Mouse (Mus musculus) stomach, embryonic 14.5 days (tissue): ENCODE results near the gene Gm20388. TPM values are rescaled to one million over a fixed set of nuclear protein-coding genes. Genes with fewer than 3 reads are reported as not detected.
"Not testable (repeated sequence)": the region's sequence is repeated elsewhere in the genome, so short reads cannot be mapped to it uniquely, and the experiment has no call there.

ENCODE experiments used
- ATAC-seq: fragments of 200-750 bp; cut with Nextera tagmentation; 2 replicates; pipeline ENCODE4 v1.8.0; 2017; ENCODE audit warnings: low read depth, moderate TSS enrichment; ENCODE audit not compliant: insufficient number of reproducible peaks, insufficient read depth, low FRiP score
- H3K27ac ChIP-seq: fragments of 300-500 bp; sonication (generic); 2 replicates; pipeline ENCODE4 v1.5.1; 2014; ENCODE audit warnings: mild to moderate bottlenecking, low read length, moderate library complexity, mixed read lengths
- H3K27me3 ChIP-seq: fragments of 300-500 bp; sonication (generic); 2 replicates; pipeline ENCODE4 v1.6.1; 2014; ENCODE audit warnings: low read length, control low read depth, mixed read lengths; ENCODE audit not compliant: control insufficient read depth, insufficient read depth
- H3K36me3 ChIP-seq: fragments of 300-500 bp; sonication (generic); 2 replicates; pipeline ENCODE4 v1.6.1; 2014; ENCODE audit warnings: mild to moderate bottlenecking, control low read depth, low read length, moderate library complexity, mixed read lengths; ENCODE audit not compliant: control insufficient read depth, insufficient read depth
- H3K4me1 ChIP-seq: fragments of 300-500 bp; sonication (generic); 2 replicates; pipeline ENCODE4 v1.6.1; 2014; ENCODE audit warnings: low read length, control low read depth, mixed read lengths; ENCODE audit not compliant: control insufficient read depth, insufficient read depth
- H3K4me2 ChIP-seq: fragments of 300-500 bp; sonication (generic); replicated peaks from 2 replicates; pipeline ENCODE4 v1.6.1; 2014; ENCODE audit warnings: low read depth, low read length, control low read depth
- H3K4me3 ChIP-seq: fragments of 300-500 bp; sonication (generic); 2 replicates; pipeline ENCODE4 v1.5.1; 2014; ENCODE audit warnings: low read depth, low read length, control low read depth
- H3K9ac ChIP-seq: fragments of 300-500 bp; sonication (generic); replicated peaks from 2 replicates; pipeline ENCODE4 v1.6.1; 2014; ENCODE audit warnings: low read depth, mild to moderate bottlenecking, control low read depth, low read length, moderate library complexity, mixed read lengths
- H3K9me3 ChIP-seq: fragments of 300-500 bp; sonication (generic); 2 replicates; pipeline ENCODE4 v1.6.1; 2016; ENCODE audit warnings: low read depth, low read length, control low read depth; ENCODE audit not compliant: control insufficient read depth
- WGBS: fragments of 180-500 bp; shearing (Covaris S2); extraction: QIAGEN DNeasy Blood & Tissue Kit; methylation state at CpG from one replicate; pipeline ENCODE4 v1.1.7; 2014; 5-methylcytosine and 5-hydroxymethylcytosine counted together
- polyA plus RNA-seq: library from polyadenylated mRNA; unstranded; fragments of >200 nt; fragmentation: Nextera tagmentation; extraction: Ambion mirVana; gene quantifications from 2 replicates; pipeline ENCODE4 v1.2.1, GENCODE M21; 2014

The Gm20388 gene
- polyA plus RNA-seq, 1 experiment from 2014 or later: 11.4 TPM

DNA sequence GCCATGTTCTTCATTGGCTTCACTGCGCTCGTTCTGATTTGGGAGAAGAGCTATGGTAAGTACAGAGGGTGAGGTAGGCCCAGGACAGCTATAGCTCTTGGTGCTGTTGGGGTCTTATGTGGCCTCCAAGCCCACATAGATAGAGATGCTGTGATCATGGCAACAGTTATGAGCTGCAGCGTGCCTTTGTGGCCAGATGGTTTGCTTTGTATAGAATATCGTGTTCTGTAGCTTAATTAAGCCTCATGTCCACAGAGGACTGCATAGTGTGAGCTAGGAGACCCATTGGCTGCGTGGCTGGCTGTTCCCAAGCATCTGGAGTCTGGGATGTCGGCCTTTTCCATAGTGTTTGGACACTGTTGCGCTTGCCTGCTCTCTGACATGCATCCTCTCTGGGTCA lies 762.7 kb downstream of the Gm20388 start:
- no peaks in the 10 kb centered on the region for H3K27me3 ChIP-seq
- WGBS: 94% methylated on average over 7 of the region's 7 CpGs
- H3K4me2 ChIP-seq: no peak overlapping the region
- no peak for ATAC-seq
- H3K9ac ChIP-seq: no peak overlapping the region
- H3K27ac ChIP-seq: no peak overlapping the region
- peaks cover 37% of the 10 kb centered on the region for H3K36me3 ChIP-seq
- H3K9me3 ChIP-seq: no peaks in the 10 kb centered on the region
- no peak overlapping the region for H3K4me3 ChIP-seq
- H3K4me1 ChIP-seq: peaks cover 6% of the 10 kb centered on the region

DNA sequence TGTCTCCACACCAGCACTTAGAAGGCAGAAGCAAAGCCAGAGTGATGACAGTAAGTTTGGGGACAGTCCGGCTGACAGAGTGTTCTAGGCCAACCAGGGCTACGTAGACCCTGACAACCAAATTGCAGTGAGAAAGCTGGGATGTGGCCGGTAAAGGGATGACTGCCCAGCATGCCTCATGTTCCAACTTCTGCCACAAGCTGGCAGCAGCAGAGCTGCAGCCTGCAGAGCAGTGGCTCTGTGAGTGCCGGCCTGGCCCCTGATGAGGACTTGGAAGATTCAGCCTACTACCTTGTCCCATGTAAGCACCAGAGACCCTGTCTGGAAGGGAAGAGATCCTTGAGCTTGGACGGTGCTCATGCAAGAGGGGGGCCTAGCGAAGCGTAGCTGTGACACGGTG lies 765.1 kb downstream of the Gm20388 start:
- 73% methylated on average over 8 of the region's 8 CpGs for WGBS
- no peak for ATAC-seq
- no peaks in the 10 kb centered on the region for H3K4me1 ChIP-seq
- H3K9ac ChIP-seq: no peak overlapping the region
- H3K9me3 ChIP-seq: no peaks in the 10 kb centered on the region
- no peaks in the 10 kb centered on the region for H3K27me3 ChIP-seq
- H3K36me3 ChIP-seq: peaks cover 33% of the 10 kb centered on the region
- H3K4me2 ChIP-seq: no peak overlapping the region
- no peak overlapping the region for H3K27ac ChIP-seq
- H3K4me3 ChIP-seq: no peak overlapping the region

DNA sequence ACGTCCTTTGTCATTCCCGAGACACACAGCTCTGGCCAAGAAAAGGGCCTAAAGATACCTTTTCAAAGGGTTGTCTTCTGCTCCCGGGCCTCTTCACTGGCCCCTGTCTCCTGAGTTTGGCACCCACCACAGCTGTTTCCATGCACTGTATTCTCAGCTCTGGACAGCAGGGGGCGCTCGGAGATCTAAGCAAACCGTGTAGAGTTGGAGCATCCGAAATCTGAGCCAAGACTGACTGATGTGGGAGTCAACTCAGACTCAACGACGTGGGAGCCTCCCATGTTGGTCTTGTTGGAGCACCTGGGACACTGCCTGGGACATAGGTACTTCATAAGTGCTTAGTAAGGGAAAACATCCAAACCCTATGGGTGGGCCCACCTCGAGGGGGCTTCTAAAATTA lies 767.8 kb downstream of the Gm20388 start:
- 11% methylated on average over 10 of the region's 10 CpGs for WGBS
- Histone ChIP-seq H3K27me3 (no peaks in the 10 kb centered on the region), H3K4me2 (no peak overlapping the region), H3K9me3 (no peaks in the 10 kb centered on the region), H3K36me3 (peaks cover 9% of the 10 kb centered on the region), H3K4me3 (no peak overlapping the region), H3K4me1 (no peaks in the 10 kb centered on the region), H3K9ac (no peak overlapping the region), H3K27ac (no peak overlapping the region)
- peak; percentile 56 for ATAC-seq

DNA sequence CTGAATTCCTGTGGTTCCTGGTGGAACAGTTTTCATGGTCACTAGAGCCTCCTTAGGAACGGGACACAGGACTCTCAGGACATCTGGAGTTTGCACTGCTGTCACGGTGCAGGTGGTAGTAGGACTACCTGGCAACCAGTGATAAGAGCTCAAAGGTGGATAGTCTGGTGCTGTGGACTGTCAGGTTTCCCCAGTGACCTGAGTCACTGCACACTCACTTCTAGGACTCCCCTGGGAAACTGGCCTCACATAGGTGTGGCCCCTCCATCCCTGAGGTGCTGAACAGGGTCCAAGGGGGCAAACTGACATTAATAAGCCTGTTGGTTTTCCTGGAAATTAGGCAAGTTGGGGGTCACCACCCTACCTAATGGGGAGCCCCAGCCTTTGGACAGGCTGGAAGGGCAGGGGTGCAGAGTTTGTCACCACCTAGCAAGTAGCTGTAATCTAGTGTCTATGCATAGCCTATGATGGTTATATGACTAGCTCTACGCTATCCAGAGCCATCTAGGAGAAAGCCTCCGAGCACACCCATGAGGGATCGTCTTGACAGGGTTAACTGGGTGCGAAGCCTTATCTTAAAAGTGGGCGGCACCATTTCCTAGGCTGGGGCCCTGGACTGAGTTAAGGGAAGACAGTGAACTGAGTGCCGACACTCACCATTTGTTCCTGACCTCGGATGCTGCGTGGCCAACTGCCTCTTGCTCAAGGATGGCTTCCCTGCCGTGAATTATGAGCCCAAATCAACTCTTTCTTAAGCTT lies 769.2 kb downstream of the Gm20388 start:
- Histone ChIP-seq H3K9me3 (no peaks in the 10 kb centered on the region), H3K4me2 (no peak overlapping the region), H3K4me1 (peaks cover 8% of the 10 kb centered on the region), H3K36me3 (0 out of 2 replicates have a peak, but pooled peaks cover 3% of the 10 kb centered on the region), H3K9ac (no peak overlapping the region), H3K4me3 (no peak overlapping the region), H3K27ac (no peak overlapping the region), H3K27me3 (no peaks in the 10 kb centered on the region)
- WGBS: 39% methylated on average over 11 of the region's 11 CpGs
- ATAC-seq: no peak

DNA sequence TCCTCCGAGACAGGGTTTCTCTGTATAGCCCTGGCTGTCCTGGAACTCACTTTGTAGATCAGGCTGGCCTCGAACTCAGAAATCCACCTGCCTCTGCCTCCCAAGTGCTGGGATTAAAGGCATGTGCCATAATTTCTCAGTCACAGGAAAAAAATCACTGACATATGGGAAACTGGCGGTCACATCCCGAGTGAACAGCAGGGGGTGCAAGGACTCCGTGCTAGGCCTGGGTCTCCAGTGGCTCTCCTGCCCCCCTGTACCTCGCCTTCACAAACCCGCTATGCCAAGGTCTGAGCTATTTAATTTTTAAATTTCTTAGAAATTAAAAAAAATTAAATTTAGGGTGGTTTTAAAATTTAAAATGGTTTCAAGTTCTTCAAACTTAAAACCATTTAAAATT lies 769.8 kb downstream of the Gm20388 start:
- not testable (repeated sequence) for H3K27me3 ChIP-seq, H3K4me3 ChIP-seq, H3K36me3 ChIP-seq, H3K9ac ChIP-seq, ATAC-seq, H3K9me3 ChIP-seq, H3K4me2 ChIP-seq, H3K27ac ChIP-seq
- peaks cover 14% of the 10 kb centered on the region for H3K4me1 ChIP-seq
- WGBS: 52% methylated on average over 7 of the region's 7 CpGs

DNA sequence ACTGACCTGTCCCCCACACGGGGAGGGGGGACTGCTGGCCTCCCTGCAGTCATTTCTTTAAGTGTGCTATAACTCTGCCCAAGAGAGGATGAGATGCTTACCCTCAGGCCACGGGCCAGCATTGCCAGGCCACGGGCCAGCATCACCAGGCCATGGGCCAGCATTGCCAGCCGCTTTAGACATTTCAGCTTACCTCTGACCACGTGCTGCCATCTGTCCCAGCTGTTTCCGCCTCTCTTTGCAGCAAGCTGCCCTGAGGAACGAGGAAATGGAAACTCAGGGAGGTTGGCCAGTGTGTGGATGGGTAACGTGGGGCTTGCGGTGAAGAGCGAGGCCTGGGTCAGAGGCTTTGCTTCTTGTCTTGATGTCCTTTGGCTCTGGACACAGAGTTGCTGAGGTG lies 770.5 kb downstream of the Gm20388 start:
- no peaks in the 10 kb centered on the region for H3K36me3 ChIP-seq
- H3K4me3 ChIP-seq: no peak overlapping the region
- H3K4me2 ChIP-seq: no peak overlapping the region
- ATAC-seq: no peak
- H3K4me1 ChIP-seq: peaks cover 14% of the 10 kb centered on the region
- no peak overlapping the region for H3K9ac ChIP-seq
- H3K27me3 ChIP-seq: no peaks in the 10 kb centered on the region
- 80% methylated on average over 10 of the region's 10 CpGs for WGBS
- H3K9me3 ChIP-seq: no peaks in the 10 kb centered on the region
- H3K27ac ChIP-seq: no peak overlapping the region

DNA sequence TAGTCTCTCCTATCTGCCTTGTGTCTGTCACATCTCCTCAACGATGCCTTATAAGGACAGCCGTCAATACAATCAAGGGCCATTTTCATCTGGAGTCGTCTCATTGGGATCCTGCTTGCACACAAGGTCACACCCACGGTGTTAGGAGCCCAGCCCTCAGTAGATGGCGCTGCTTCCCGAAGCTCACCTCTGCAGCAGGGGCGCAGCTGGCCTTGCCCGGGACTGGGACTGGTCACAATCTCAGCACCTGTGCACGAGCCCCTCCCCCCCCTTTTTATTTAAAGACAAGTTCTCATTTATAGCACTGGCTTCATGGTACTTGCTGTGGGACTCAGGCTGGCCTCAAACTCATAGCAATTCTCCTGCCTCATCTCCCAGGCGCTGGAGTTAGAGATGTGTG lies 773.0 kb downstream of the Gm20388 start:
- 12% methylated on average over 10 of the region's 10 CpGs for whole genome bisulfite sequencing
- no peak for ATAC-seq
- H3K4me1 ChIP-seq: peaks cover 14% of the 10 kb centered on the region
- H3K27ac ChIP-seq: no peak overlapping the region
- no peaks in the 10 kb centered on the region for H3K36me3 ChIP-seq
- no peak overlapping the region for H3K9ac ChIP-seq
- H3K4me3 ChIP-seq: no peak overlapping the region
- no peaks in the 10 kb centered on the region for H3K27me3 ChIP-seq
- H3K4me2 ChIP-seq: no peak overlapping the region
- H3K9me3 ChIP-seq: no peaks in the 10 kb centered on the region

DNA sequence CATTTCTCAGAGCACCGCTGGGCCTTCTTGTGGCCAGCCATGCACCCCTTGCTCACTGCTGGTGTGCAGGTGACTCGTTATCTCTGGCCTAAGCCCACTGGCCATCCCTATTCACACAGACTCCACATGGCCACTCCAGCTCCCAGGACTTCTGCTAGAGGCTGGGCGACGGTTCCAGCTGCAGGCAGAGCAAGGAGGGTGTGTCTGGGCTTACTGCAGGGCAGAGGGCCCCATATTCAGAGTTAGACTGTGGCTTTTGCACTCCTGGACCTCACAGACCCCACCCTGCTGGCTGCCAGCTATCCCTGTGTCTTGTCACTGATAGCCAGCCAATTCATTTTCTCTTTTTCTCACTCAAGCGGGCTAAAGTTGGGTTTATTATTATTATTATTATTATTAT lies 773.4 kb downstream of the Gm20388 start:
- no peak for ATAC-seq
- Histone ChIP-seq H3K4me1 (peaks cover 14% of the 10 kb centered on the region), H3K27ac (peak overlapping the region; percentile 41; the same call in 1 of the 2 replicates), H3K36me3 (no peaks in the 10 kb centered on the region), H3K9me3 (no peaks in the 10 kb centered on the region), H3K27me3 (no peaks in the 10 kb centered on the region), H3K4me2 (no peak overlapping the region), H3K9ac (no peak overlapping the region), H3K4me3 (no peak overlapping the region)
- 71% methylated on average over 5 of the region's 5 CpGs for WGBS

DNA sequence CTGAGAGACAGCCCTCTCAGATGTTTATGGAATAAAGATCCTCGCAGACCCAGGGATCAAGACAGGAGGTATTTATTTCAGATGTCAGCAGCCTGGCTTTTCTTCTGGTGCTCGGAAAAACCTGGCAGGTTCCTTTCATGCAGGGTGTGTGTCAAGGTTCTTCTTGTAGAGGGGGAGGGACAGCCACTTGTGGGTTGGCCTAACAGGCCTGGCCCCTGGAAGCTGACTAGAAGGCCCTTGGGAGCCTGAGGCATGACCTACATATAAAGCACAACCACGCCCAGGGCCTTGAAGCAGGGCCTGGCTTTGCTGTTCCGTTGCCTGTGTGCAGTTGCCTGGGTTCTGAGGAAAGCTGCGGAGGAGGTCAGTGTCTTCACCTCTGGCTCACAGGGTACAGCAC lies 774.5 kb downstream of the Gm20388 start:
- Histone ChIP-seq H3K9me3 (no peaks in the 10 kb centered on the region), H3K27me3 (no peaks in the 10 kb centered on the region), H3K36me3 (no peaks in the 10 kb centered on the region), H3K4me3 (no peak overlapping the region), H3K4me2 (no peak overlapping the region), H3K4me1 (peaks cover 14% of the 10 kb centered on the region), H3K9ac (no peak overlapping the region), H3K27ac (peak overlapping the region; percentile 78)
- WGBS: 42% methylated on average over 5 of the region's 5 CpGs
- peak; percentile 70 for ATAC-seq
